Mouse (Mus musculus) liver, adult (tissue): Measurements from ENCODE around the gene Syap1.

Experiments
- GATA4 ChIP-seq: IDR thresholded peaks from 2 replicates; pipeline ENCODE4 v1.6.1; 2014; ENCODE audit warnings: mild to moderate bottlenecking, low read length; ENCODE audit not compliant: insufficient replicate concordance

Gene Syap1

GRCm38 (mm10) chrX:162845531-162845930 is 42.7 kb downstream of the Syap1 start:
- no peak for TF ChIP-seq GATA4

GRCm38 (mm10) chrX:162844447-162845100 is 43.7 kb downstream of the Syap1 start:
- no peak for TF ChIP-seq GATA4

GRCm38 (mm10) chrX:162832101-162832500 is 56.1 kb downstream of the Syap1 start:
- no peak for TF ChIP-seq GATA4

- no peak for TF ChIP-seq GATA4
Observed at GRCm38 (mm10) chrX:162831542-162831941, 56.7 kb downstream of the Syap1 start.

- TF ChIP-seq GATA4, result no peak
Observed at GRCm38 (mm10) chrX:162831036-162831435, 57.2 kb downstream of the Syap1 start.

GRCm38 (mm10) chrX:162829741-162830140 is 58.5 kb downstream of the Syap1 start:
- TF ChIP-seq GATA4, result no peak

GRCm38 (mm10) chrX:162829203-162829708 is 59.0 kb downstream of the Syap1 start, which contains the start of gene Txlng:
Txlng (minus strand) TSS chrX:162829454.
- TF ChIP-seq GATA4, result no peak

GRCm38 (mm10) chrX:162828783-162829182 is 59.5 kb downstream of the Syap1 start:
- no peak for TF ChIP-seq GATA4

- no peak for TF ChIP-seq GATA4
Observed at GRCm38 (mm10) chrX:162828016-162828415, 60.2 kb downstream of the Syap1 start.
